Mouse (Mus musculus): ENCODE data around the gene Romo1.

- TF ChIP-seq ZC3H11A (IDR thresholded peaks at IDR 0.05; ENCODE audit: borderline replicate concordance, low read depth, low read length): no peak
- no peak for TF ChIP-seq CHD2 (IDR thresholded peaks at IDR 0.05; ENCODE audit: low read depth, low read length)
- TF ChIP-seq MAFK (IDR thresholded peaks at IDR 0.05; ENCODE audit: insufficient read depth, low read depth, low read length): no peak
- no peak for TF ChIP-seq ZNF384 (IDR thresholded peaks at IDR 0.05; ENCODE audit: low read depth, low read length)
- TF ChIP-seq HCFC1 (IDR thresholded peaks at IDR 0.05; ENCODE audit: borderline replicate concordance, insufficient read depth, low read length): no peak
These were observed 7.7 kb downstream of the Romo1 start for GRCm38 (mm10) chr2:156151538-156151937.

All from ES-E14 (cell line).